ENCODE assay signal across 19 mouse cellular contexts in genomic region chr15:49650549-49651180, GRCm38 (mm10).
DNase-seq lines count a peak whose midpoint lies in the region; ATAC-seq and TF ChIP-seq lines count a peak whose summit lies in the region.
"Had no signal": no experiment of that assay in that cellular context is flagged by ENCODE, and none has a peak within 500 bp of the region (broad histone marks: within the 10 kb centered on the region; RNA-seq: fewer than 3 reads in every experiment).

No protein-coding gene starts in this region.

- H3K9me3 ChIP-seq in forebrain, embryonic 13.5 days (replicated peaks), result no peaks in the 10 kb centered on the region
- H3K9me3 ChIP-seq in forebrain, embryonic 12.5 days, result no peaks in the 10 kb centered on the region
- H3K9me3 ChIP-seq in midbrain, embryonic 12.5 days, result no peaks in the 10 kb centered on the region
- no peaks in the 10 kb centered on the region for H3K9me3 ChIP-seq in midbrain, embryonic 11.5 days (ENCODE audit: control insufficient read depth, low read length)
- no peaks in the 10 kb centered on the region for H3K9me3 ChIP-seq in forebrain, postnatal 0 days (ENCODE audit: low read length)
- H3K9me3 ChIP-seq in midbrain, embryonic 16.5 days (replicated peaks; ENCODE audit: control insufficient read depth, low read length, poor library complexity, severe bottlenecking), result no peaks in the 10 kb centered on the region
- H3K9me3 ChIP-seq: embryonic facial prominence, embryonic 15.5 days; limb, embryonic 15.5 days; neural tube, embryonic 13.5 days; stomach, embryonic 15.5 days had no signal

- H3K36me3 ChIP-seq in forebrain, embryonic 13.5 days (ENCODE audit: poor library complexity, severe bottlenecking), result no peaks in the 10 kb centered on the region
- H3K36me3 ChIP-seq in forebrain, embryonic 12.5 days (replicated peaks), result no peaks in the 10 kb centered on the region
- H3K36me3 ChIP-seq in midbrain, embryonic 12.5 days, result no peaks in the 10 kb centered on the region
- H3K36me3 ChIP-seq in midbrain, embryonic 11.5 days (ENCODE audit: control insufficient read depth, insufficient read depth, low read length), result no peaks in the 10 kb centered on the region
- H3K36me3 ChIP-seq in forebrain, postnatal 0 days (ENCODE audit: insufficient read depth), result no peaks in the 10 kb centered on the region
- H3K36me3 ChIP-seq in midbrain, embryonic 16.5 days (ENCODE audit: control insufficient read depth, insufficient read depth, low read length), result no peaks in the 10 kb centered on the region
- H3K36me3 ChIP-seq: embryonic facial prominence, embryonic 15.5 days; limb, embryonic 15.5 days; neural tube, embryonic 13.5 days; stomach, embryonic 15.5 days had no signal

- ATAC-seq in forebrain, embryonic 13.5 days, result peak; percentile 93
- ATAC-seq in forebrain, embryonic 12.5 days (ENCODE audit: low FRiP score), result no peak
- peak; percentile 68; the same call in 1 of the 2 replicates for ATAC-seq in midbrain, embryonic 12.5 days (ENCODE audit: low FRiP score, low read depth)
- ATAC-seq in midbrain, embryonic 11.5 days (ENCODE audit: low FRiP score), result no peak
- ATAC-seq in forebrain, postnatal 0 days, result peak; percentile 34; the same call in 1 of the 2 replicates
- peak; percentile 62; the same call in 1 of the 2 replicates for ATAC-seq in midbrain, embryonic 16.5 days

- no peak overlapping the region for H3K27ac ChIP-seq in forebrain, embryonic 13.5 days
- no peak overlapping the region for H3K27ac ChIP-seq in forebrain, embryonic 12.5 days
- no peak overlapping the region for H3K27ac ChIP-seq in midbrain, embryonic 12.5 days (replicated peaks)
- no peak overlapping the region for H3K27ac ChIP-seq in midbrain, embryonic 11.5 days (ENCODE audit: low read depth, low read length)
- H3K27ac ChIP-seq in forebrain, postnatal 0 days (ENCODE audit: low read depth, low read length), result no peak overlapping the region
- no peak overlapping the region for H3K27ac ChIP-seq in midbrain, embryonic 16.5 days (ENCODE audit: low read length)
- H3K27ac ChIP-seq: embryonic facial prominence, embryonic 15.5 days; limb, embryonic 15.5 days; neural tube, embryonic 13.5 days; stomach, embryonic 15.5 days had no signal

- no peak overlapping the region for H3K9ac ChIP-seq in forebrain, embryonic 13.5 days
- H3K9ac ChIP-seq in forebrain, embryonic 12.5 days, result no peak overlapping the region
- H3K9ac ChIP-seq in midbrain, embryonic 12.5 days (replicated peaks), result no peak overlapping the region
- H3K9ac ChIP-seq in midbrain, embryonic 11.5 days (ENCODE audit: low read length), result no peak overlapping the region
- no peak overlapping the region for H3K9ac ChIP-seq in forebrain, postnatal 0 days
- H3K9ac ChIP-seq in midbrain, embryonic 16.5 days (ENCODE audit: low read depth, low read length), result no peak overlapping the region
- H3K9ac ChIP-seq: embryonic facial prominence, embryonic 15.5 days; limb, embryonic 15.5 days; neural tube, embryonic 13.5 days; stomach, embryonic 15.5 days had no signal

- 63% methylated on average over 2 of the region's 2 CpGs for WGBS in forebrain, embryonic 13.5 days
- 67% methylated on average over 2 of the region's 2 CpGs for WGBS in forebrain, embryonic 12.5 days
- 72% methylated on average over 2 of the region's 2 CpGs for WGBS in midbrain, embryonic 12.5 days
- 74% methylated on average over 2 of the region's 2 CpGs for WGBS in midbrain, embryonic 11.5 days
- WGBS in forebrain, postnatal 0 days, result 35% methylated on average over 2 of the region's 2 CpGs
- WGBS in midbrain, embryonic 16.5 days, result 49% methylated on average over 2 of the region's 2 CpGs

- DNase-seq in midbrain, embryonic 11.5 days (ENCODE audit: low spot score, missing footprints), result no peak
- peak; percentile 24 for DNase-seq in forebrain, postnatal 0 days
- DNase-seq in spleen, adult 18-20 months, result no peak
- DNase-seq in heart, adult 8-10 months (ENCODE audit: low spot score), result no peak
- DNase-seq: adrenal gland, postnatal 10 days; cerebellum, adult 2 months; gastrocnemius, postnatal 25 days; kidney, adult 9 months; kidney, postnatal 4 days; lung, postnatal 36 days had no signal

- no peak overlapping the region for H3K4me2 ChIP-seq in forebrain, embryonic 13.5 days
- no peak overlapping the region for H3K4me2 ChIP-seq in forebrain, embryonic 12.5 days
- no peak overlapping the region for H3K4me2 ChIP-seq in midbrain, embryonic 12.5 days (replicated peaks)
- no peak overlapping the region for H3K4me2 ChIP-seq in midbrain, embryonic 11.5 days
- H3K4me2 ChIP-seq in forebrain, postnatal 0 days (ENCODE audit: low read depth), result no peak overlapping the region
- no peak overlapping the region for H3K4me2 ChIP-seq in midbrain, embryonic 16.5 days (ENCODE audit: low read length)
- H3K4me2 ChIP-seq: embryonic facial prominence, embryonic 15.5 days; limb, embryonic 15.5 days; neural tube, embryonic 13.5 days; stomach, embryonic 15.5 days had no signal

- TF ChIP-seq CTCF in forebrain, postnatal 0 days (IDR thresholded peaks at IDR 0.05; ENCODE audit: low read depth), result no peak

- H3K4me3 ChIP-seq in forebrain, embryonic 13.5 days, result no peak overlapping the region
- H3K4me3 ChIP-seq in forebrain, embryonic 12.5 days (replicated peaks), result no peak overlapping the region
- no peak overlapping the region for H3K4me3 ChIP-seq in midbrain, embryonic 12.5 days
- H3K4me3 ChIP-seq in midbrain, embryonic 11.5 days (ENCODE audit: low read depth, low read length), result no peak overlapping the region
- H3K4me3 ChIP-seq in forebrain, postnatal 0 days (ENCODE audit: low read depth, low read length), result no peak overlapping the region
- no peak overlapping the region for H3K4me3 ChIP-seq in midbrain, embryonic 16.5 days (ENCODE audit: low read depth, low read length)
- H3K4me3 ChIP-seq: embryonic facial prominence, embryonic 15.5 days; limb, embryonic 15.5 days; neural tube, embryonic 13.5 days; stomach, embryonic 15.5 days had no signal

- H3K4me1 ChIP-seq in forebrain, embryonic 13.5 days, result no peaks in the 10 kb centered on the region
- H3K4me1 ChIP-seq in forebrain, embryonic 12.5 days, result no peaks in the 10 kb centered on the region
- H3K4me1 ChIP-seq in midbrain, embryonic 12.5 days, result no peaks in the 10 kb centered on the region
- H3K4me1 ChIP-seq in midbrain, embryonic 11.5 days (ENCODE audit: control insufficient read depth, insufficient read depth, low read length), result no peaks in the 10 kb centered on the region
- no peaks in the 10 kb centered on the region for H3K4me1 ChIP-seq in forebrain, postnatal 0 days (ENCODE audit: insufficient read depth)
- H3K4me1 ChIP-seq in midbrain, embryonic 16.5 days (ENCODE audit: control insufficient read depth, insufficient read depth, low read length), result no peaks in the 10 kb centered on the region
- H3K4me1 ChIP-seq: embryonic facial prominence, embryonic 15.5 days; limb, embryonic 15.5 days; neural tube, embryonic 13.5 days; stomach, embryonic 15.5 days had no signal

- no peaks in the 10 kb centered on the region for H3K27me3 ChIP-seq in forebrain, embryonic 13.5 days
- H3K27me3 ChIP-seq in forebrain, embryonic 12.5 days, result no peaks in the 10 kb centered on the region
- no peaks in the 10 kb centered on the region for H3K27me3 ChIP-seq in midbrain, embryonic 12.5 days
- no peaks in the 10 kb centered on the region for H3K27me3 ChIP-seq in midbrain, embryonic 11.5 days (ENCODE audit: control insufficient read depth, insufficient read depth, low read length)
- H3K27me3 ChIP-seq in forebrain, postnatal 0 days (ENCODE audit: insufficient read depth, low read length), result no peaks in the 10 kb centered on the region
- H3K27me3 ChIP-seq in midbrain, embryonic 16.5 days (ENCODE audit: control insufficient read depth, insufficient read depth, low read depth, low read length), result no peaks in the 10 kb centered on the region
- H3K27me3 ChIP-seq: CH12.LX; embryonic facial prominence, embryonic 15.5 days; limb, embryonic 15.5 days; neural tube, embryonic 13.5 days; stomach, embryonic 15.5 days had no signal

Comparison
In these comparisons a context has a peak if more than half of its experiments do, and no peak if none do; other contexts are left out.
1. ATAC-seq: peak in forebrain, embryonic 13.5 days (single experiment), midbrain, embryonic 12.5 days (single experiment), forebrain, postnatal 0 days (single experiment) and midbrain, embryonic 16.5 days (single experiment); none in forebrain, embryonic 12.5 days (single experiment) and midbrain, embryonic 11.5 days (single experiment).